Mouse (Mus musculus) forebrain, embryonic 15.5 days (tissue): Measurements from ENCODE around the gene Rnf19b. TPM values are rescaled to one million over a fixed set of nuclear protein-coding genes. Genes with fewer than 3 reads are reported as not detected.

Source experiments
- ATAC-seq: fragments of 200-750 bp; cut with Nextera tagmentation; replicated peaks from 2 replicates; pipeline ENCODE4 v1.8.0; 2017; ENCODE audit warnings: mild to moderate bottlenecking, moderate TSS enrichment, moderate library complexity
- H3K27ac ChIP-seq: fragments of 300-500 bp; sonication (generic); replicated peaks from 2 replicates; pipeline ENCODE4 v1.5.1; 2015; ENCODE audit warnings: mild to moderate bottlenecking, inconsistent platforms
- H3K27me3 ChIP-seq: fragments of 300-500 bp; sonication (generic); 2 replicates; pipeline ENCODE4 v1.6.1; 2015; ENCODE audit warnings: inconsistent platforms
- H3K36me3 ChIP-seq: fragments of 300-500 bp; sonication (generic); 2 replicates; pipeline ENCODE4 v1.6.1; 2015; ENCODE audit warnings: mild to moderate bottlenecking, inconsistent platforms
- H3K4me1 ChIP-seq: fragments of 300-500 bp; sonication (generic); 2 replicates; pipeline ENCODE4 v1.6.1; 2015; ENCODE audit warnings: inconsistent platforms
- H3K4me2 ChIP-seq: fragments of 300-500 bp; sonication (generic); replicated peaks from 2 replicates; pipeline ENCODE4 v1.6.1; 2015; ENCODE audit warnings: mild to moderate bottlenecking, inconsistent platforms
- H3K4me3 ChIP-seq: fragments of 300-500 bp; sonication (generic); 2 replicates; pipeline ENCODE4 v1.5.1; 2015; ENCODE audit warnings: mild to moderate bottlenecking, inconsistent platforms
- H3K9ac ChIP-seq: fragments of 300-500 bp; sonication (generic); replicated peaks from 2 replicates; pipeline ENCODE4 v1.6.1; 2015; ENCODE audit warnings: mild to moderate bottlenecking, inconsistent platforms
- H3K9me3 ChIP-seq: fragments of 300-500 bp; sonication (generic); 2 replicates; pipeline ENCODE4 v1.6.1; 2016; ENCODE audit warnings: inconsistent platforms
- WGBS: fragments of 180-500 bp; shearing (Covaris S2); methylation state at CpG from one replicate; pipeline ENCODE4 v1.1.7; 2015; ENCODE audit warnings: mixed read lengths; 5-methylcytosine and 5-hydroxymethylcytosine counted together
- polyA plus RNA-seq: library from polyadenylated mRNA; unstranded; fragments of >200 nt; fragmentation: Nextera tagmentation; extraction: Ambion mirVana; gene quantifications from 2 replicates; pipeline ENCODE4 v1.2.1, GENCODE M21; 2015

Rnf19b gene
- polyA plus RNA-seq, 1 experiment from 2014 or later = 23.2 TPM

DNA sequence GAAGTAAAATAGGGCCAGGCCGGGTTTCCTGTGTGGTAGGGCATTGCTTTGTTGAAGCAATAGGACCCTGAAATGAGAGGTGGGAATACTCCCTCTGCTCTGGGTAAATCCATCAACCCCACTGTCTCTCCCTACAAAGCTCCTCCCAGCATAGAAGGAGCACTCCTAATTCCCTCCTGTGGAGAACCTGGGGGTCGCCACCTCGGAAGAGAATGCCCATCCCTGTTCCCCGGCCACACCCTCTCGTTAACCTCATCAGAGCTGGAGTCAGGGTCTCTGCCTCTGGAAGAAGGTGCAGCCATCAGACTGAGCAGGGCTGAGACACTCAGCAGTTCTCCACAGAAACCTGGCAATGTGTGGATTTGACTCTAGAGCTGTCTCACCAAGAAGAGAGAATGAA, 29.8 kb downstream of the Rnf19b start:
- Histone ChIP-seq H3K9me3 (no peaks in the 10 kb centered on the region), H3K4me2 (no peak overlapping the region), H3K4me3 (no peak overlapping the region), H3K27ac (no peak overlapping the region), H3K36me3 (peaks cover 18% of the 10 kb centered on the region), H3K27me3 (no peaks in the 10 kb centered on the region), H3K9ac (no peak overlapping the region), H3K4me1 (no peaks in the 10 kb centered on the region)
- 42% methylated on average over 5 of the region's 5 CpGs for WGBS
- no peak for ATAC-seq

GRCm38 (mm10) chr4:129095276-129095675, 37.2 kb downstream of the Rnf19b start:
- Histone ChIP-seq H3K36me3 (no peaks in the 10 kb centered on the region), H3K4me3 (no peak overlapping the region), H3K27me3 (no peaks in the 10 kb centered on the region), H3K27ac (no peak overlapping the region), H3K4me1 (no peaks in the 10 kb centered on the region), H3K9me3 (no peaks in the 10 kb centered on the region), H3K4me2 (no peak overlapping the region), H3K9ac (no peak overlapping the region)
- no peak for ATAC-seq
- 35% methylated on average over 15 of the region's 15 CpGs for WGBS

GRCm38 (mm10) chr4:129097006-129097405, 38.9 kb downstream of the Rnf19b start:
- H3K36me3 ChIP-seq = no peaks in the 10 kb centered on the region
- WGBS = 80% methylated on average over 7 of the region's 7 CpGs
- H3K9me3 ChIP-seq = no peaks in the 10 kb centered on the region
- H3K27me3 ChIP-seq = no peaks in the 10 kb centered on the region
- no peak overlapping the region for H3K4me3 ChIP-seq
- H3K9ac ChIP-seq = no peak overlapping the region
- H3K4me2 ChIP-seq = no peak overlapping the region
- no peaks in the 10 kb centered on the region for H3K4me1 ChIP-seq
- H3K27ac ChIP-seq = no peak overlapping the region
- no peak for ATAC-seq

DNA sequence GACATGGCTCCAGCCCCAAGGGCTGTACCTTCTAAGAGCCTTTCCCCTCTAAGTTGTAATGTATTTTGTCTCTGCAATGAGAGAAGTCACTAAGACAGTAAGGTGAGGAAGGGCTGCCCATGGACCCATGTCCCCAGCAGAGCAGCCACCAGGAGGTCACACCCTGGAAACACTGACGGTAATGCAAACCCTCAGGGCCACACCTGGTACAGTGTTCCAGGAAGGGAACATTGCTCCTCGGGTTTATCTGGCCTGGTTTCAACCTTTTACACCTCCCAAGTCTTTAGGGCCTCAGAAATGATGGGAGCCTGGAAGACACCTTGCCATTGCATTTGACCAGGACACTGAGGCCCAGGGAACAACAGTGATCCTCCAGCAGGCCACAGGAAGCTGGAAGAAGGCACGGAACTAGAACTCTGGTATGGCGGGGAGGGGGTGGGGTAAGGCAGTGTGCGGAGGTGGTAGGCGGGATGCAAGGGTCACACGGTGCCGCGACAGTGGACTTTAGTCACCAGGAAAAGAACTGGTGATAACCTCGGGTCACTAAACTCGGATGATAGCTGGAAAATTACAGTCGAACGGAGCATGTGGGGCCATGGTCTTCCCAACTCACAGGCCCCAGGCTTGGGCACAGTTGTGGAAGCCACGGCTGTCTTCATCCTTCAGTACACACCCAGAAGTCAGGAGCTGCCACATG, 44.2 kb downstream of the Rnf19b start:
- Histone ChIP-seq H3K9me3 (no peaks in the 10 kb centered on the region), H3K9ac (no peak overlapping the region), H3K27me3 (peaks cover 35% of the 10 kb centered on the region), H3K27ac (no peak overlapping the region), H3K4me1 (peaks cover 5% of the 10 kb centered on the region), H3K36me3 (no peaks in the 10 kb centered on the region), H3K4me3 (no peak overlapping the region), H3K4me2 (no peak overlapping the region)
- no peak for ATAC-seq
- WGBS = 86% methylated on average over 14 of the region's 14 CpGs

DNA sequence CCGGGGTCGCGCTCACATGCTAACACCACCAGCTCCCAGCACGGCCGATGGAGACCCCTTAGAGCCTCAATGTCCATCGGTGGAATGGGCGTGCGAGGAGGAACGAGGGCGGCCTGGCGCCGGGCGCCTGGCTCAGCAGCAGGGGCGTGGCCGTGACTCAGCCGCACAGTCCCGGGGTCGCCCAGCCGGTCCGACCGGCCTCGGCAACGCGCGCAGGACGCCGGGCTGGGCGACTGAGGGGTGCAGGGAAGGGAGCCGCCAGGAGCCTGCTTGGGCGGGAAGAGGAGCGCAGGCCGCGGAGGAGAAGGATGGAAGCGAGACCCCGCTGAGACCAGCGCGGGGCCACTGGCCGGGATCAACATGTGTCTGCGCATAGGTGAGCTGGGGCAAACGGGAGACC, 47.3 kb downstream of the Rnf19b start, which contains the start of gene Tmem54:
Tmem54 (plus strand) TSS at position 193 of the 400 bp plus-strand sequence.
- H3K4me3 ChIP-seq = peak within 1 kb of the TSS; percentile 20
- H3K27ac ChIP-seq = no peak within 1 kb of the TSS
- peaks cover 35% of the 10 kb centered on the region for H3K27me3 ChIP-seq
- H3K9ac ChIP-seq = no peak within 1 kb of the TSS
- peaks cover 5% of the 10 kb centered on the region for H3K4me1 ChIP-seq
- ATAC-seq = no peak
- peak within 1 kb of the TSS; percentile 39 for H3K4me2 ChIP-seq
- H3K9me3 ChIP-seq = no peaks in the 10 kb centered on the region
- 2% methylated on average over 39 of the region's 40 CpGs for WGBS
- no peaks in the 10 kb centered on the region for H3K36me3 ChIP-seq

- peaks cover 35% of the 10 kb centered on the region for H3K27me3 ChIP-seq
- H3K4me2 ChIP-seq = no peak overlapping the region
- no peaks in the 10 kb centered on the region for H3K36me3 ChIP-seq
- no peaks in the 10 kb centered on the region for H3K9me3 ChIP-seq
- H3K4me1 ChIP-seq = peaks cover 5% of the 10 kb centered on the region
- 22% methylated on average over 9 of the region's 9 CpGs for WGBS
- H3K9ac ChIP-seq = no peak overlapping the region
- H3K27ac ChIP-seq = no peak overlapping the region
- ATAC-seq = no peak
- no peak overlapping the region for H3K4me3 ChIP-seq
These were observed 48.0 kb downstream of the Rnf19b start for GRCm38 (mm10) chr4:129106073-129106472.

DNA sequence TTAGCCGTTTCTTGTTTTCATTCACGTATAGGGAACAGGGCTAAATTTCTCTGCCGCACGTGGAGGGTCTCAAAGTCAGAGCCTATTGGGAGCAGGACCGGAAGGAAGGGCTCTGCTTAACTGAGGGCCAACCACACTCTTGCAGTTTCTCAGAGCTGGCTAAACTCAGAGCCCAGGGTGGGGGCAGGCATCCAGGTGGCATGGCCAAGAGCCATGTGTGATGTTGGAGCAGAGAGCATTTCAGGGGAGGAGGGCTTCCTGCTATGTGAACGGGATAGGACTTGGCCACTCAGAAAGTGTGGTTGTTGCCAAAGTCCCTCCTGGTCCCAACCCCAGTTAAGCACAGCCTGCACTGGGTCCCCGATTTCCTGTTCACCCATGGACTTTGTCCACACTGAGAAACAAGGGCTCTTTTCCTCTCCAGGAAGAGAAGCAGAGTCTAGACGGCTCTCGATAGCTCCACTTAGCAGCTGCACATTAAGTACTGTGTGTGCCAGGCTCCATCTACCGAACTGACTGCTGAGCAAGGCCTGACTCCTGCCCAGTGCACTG, 49.4 kb downstream of the Rnf19b start:
- H3K36me3 ChIP-seq = no peaks in the 10 kb centered on the region
- H3K27me3 ChIP-seq = peaks cover 35% of the 10 kb centered on the region
- H3K4me1 ChIP-seq = peaks cover 9% of the 10 kb centered on the region
- no peak overlapping the region for H3K27ac ChIP-seq
- H3K9me3 ChIP-seq = no peaks in the 10 kb centered on the region
- H3K4me3 ChIP-seq = no peak overlapping the region
- no peak for ATAC-seq
- no peak overlapping the region for H3K9ac ChIP-seq
- no peak overlapping the region for H3K4me2 ChIP-seq
- WGBS = 70% methylated on average over 10 of the region's 10 CpGs

GRCm38 (mm10) chr4:129108624-129109023, 50.6 kb downstream of the Rnf19b start:
- Histone ChIP-seq H3K27ac (no peak overlapping the region), H3K4me3 (no peak overlapping the region), H3K36me3 (no peaks in the 10 kb centered on the region), H3K4me1 (peaks cover 17% of the 10 kb centered on the region), H3K4me2 (no peak overlapping the region), H3K9ac (no peak overlapping the region), H3K27me3 (peaks cover 31% of the 10 kb centered on the region), H3K9me3 (no peaks in the 10 kb centered on the region)
- ATAC-seq = no peak
- WGBS = 75% methylated on average over 7 of the region's 7 CpGs

DNA sequence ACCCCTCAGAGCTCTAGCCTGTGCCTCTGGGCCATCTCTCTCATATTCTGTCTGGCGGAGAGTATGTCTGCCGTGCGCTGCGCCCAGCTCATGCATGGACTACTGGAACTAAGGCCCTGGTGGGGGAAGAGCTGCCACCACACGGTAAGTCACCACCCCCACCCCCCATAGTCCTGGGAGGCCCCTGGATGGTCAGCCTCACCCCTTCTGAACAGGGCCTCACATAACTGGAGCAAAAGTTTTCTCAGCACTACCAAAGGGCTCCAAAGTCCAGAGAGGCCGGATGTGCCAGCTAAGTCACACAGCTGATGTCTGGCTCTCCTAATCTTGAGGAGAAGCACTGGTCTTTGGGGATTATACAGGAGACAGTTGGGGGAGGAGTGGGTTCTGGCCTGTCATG, 52.7 kb downstream of the Rnf19b start:
- H3K36me3 ChIP-seq = no peaks in the 10 kb centered on the region
- peaks cover 10% of the 10 kb centered on the region for H3K27me3 ChIP-seq
- H3K4me2 ChIP-seq = no peak overlapping the region
- H3K4me1 ChIP-seq = peaks cover 15% of the 10 kb centered on the region
- ATAC-seq = no peak
- no peak overlapping the region for H3K27ac ChIP-seq
- no peak overlapping the region for H3K9ac ChIP-seq
- no peak overlapping the region for H3K4me3 ChIP-seq
- WGBS = 94% methylated on average over 6 of the region's 6 CpGs
- no peaks in the 10 kb centered on the region for H3K9me3 ChIP-seq

DNA sequence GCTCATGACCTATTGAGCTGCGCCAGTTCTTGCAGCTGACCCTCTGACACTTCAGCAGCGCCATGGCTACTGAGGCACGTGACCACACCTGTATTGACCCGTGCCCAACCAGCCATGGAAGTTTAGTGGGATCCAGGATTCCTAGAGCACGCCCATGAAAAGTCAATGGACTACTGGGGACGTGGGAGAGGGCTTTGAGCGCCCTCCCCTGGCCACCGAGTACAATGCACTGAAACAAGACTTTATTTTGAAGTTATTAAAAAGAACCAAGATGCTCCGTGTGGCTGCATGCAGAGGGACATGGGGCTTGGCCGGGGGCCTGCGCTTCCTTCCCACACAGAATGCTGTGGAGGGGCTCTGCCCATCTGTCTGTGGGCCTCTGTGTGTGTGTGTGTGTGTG, 53.3 kb downstream of the Rnf19b start:
- H3K4me2 ChIP-seq = no peak overlapping the region
- H3K27me3 ChIP-seq = peaks cover 5% of the 10 kb centered on the region
- H3K9me3 ChIP-seq = no peaks in the 10 kb centered on the region
- no peaks in the 10 kb centered on the region for H3K36me3 ChIP-seq
- no peak for ATAC-seq
- 56% methylated on average over 11 of the region's 11 CpGs for WGBS
- no peak overlapping the region for H3K9ac ChIP-seq
- H3K27ac ChIP-seq = no peak overlapping the region
- peaks cover 15% of the 10 kb centered on the region for H3K4me1 ChIP-seq
- H3K4me3 ChIP-seq = no peak overlapping the region

DNA sequence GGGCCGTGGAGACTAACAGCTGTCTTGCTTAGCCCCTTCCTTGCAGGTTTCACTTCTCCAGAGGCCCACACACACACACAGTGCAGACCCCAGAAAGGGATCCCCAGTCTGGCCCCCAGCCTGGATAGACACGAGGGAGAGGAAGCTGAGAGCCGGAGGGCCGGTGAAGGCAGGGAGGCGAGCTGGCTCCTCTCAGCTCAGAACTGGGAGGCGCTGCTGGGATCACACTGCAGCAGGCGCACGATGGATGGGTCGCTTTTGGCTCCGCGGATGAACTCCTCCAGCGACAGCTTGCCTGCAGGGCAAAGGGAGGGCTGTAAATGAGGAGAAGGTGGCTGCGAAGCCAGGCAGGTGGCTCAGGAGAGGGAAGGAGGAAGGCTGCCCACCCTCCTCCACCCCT, 54.2 kb downstream of the Rnf19b start:
- H3K9ac ChIP-seq = no peak overlapping the region
- 67% methylated on average over 13 of the region's 13 CpGs for WGBS
- no peak for ATAC-seq

GRCm38 (mm10) chr4:129113083-129113988, 55.3 kb downstream of the Rnf19b start:
- H3K27ac ChIP-seq = peak overlapping the region; percentile 58; the same call in 1 of the 2 replicates
- peaks cover 15% of the 10 kb centered on the region for H3K4me1 ChIP-seq
- H3K4me2 ChIP-seq = 0 out of 2 replicates have a peak overlapping the region, but pooled peaks have one; percentile 7
- no peaks in the 10 kb centered on the region for H3K36me3 ChIP-seq
- WGBS = 25% methylated on average over 28 of the region's 28 CpGs
- ATAC-seq = peak; percentile 94
- no peaks in the 10 kb centered on the region for H3K27me3 ChIP-seq
- no peaks in the 10 kb centered on the region for H3K9me3 ChIP-seq
- H3K4me3 ChIP-seq = no peak overlapping the region
- H3K9ac ChIP-seq = no peak overlapping the region

More for the DNA sequence above, 54.2 kb downstream of the Rnf19b start:
- Histone ChIP-seq H3K27me3 (no peaks in the 10 kb centered on the region), H3K4me2 (no peak overlapping the region), H3K27ac (no peak overlapping the region), H3K4me3 (no peak overlapping the region), H3K36me3 (no peaks in the 10 kb centered on the region), H3K4me1 (peaks cover 15% of the 10 kb centered on the region), H3K9me3 (no peaks in the 10 kb centered on the region)
